Mouse (Mus musculus) forebrain, embryonic 11.5 days (tissue): ENCODE results near the gene Phxr2. TPM values are rescaled to one million over a fixed set of nuclear protein-coding genes. Genes with fewer than 3 reads are reported as not detected.

Experiments used
- ATAC-seq: fragments of 200-750 bp; cut with Nextera tagmentation; replicated peaks from 2 replicates; pipeline ENCODE4 v1.8.0; 2017; ENCODE audit warnings: moderate TSS enrichment; ENCODE audit not compliant: low FRiP score
- DNase-seq: peaks from one replicate; pipeline ENCODE4 v3.0.0-alpha.2; 2017; ENCODE audit warnings: low spot score
- H3K27ac ChIP-seq: fragments of 300-500 bp; sonication (generic); 2 replicates; pipeline ENCODE4 v1.5.1; 2014; ENCODE audit warnings: low read depth, low read length
- H3K27me3 ChIP-seq: fragments of 300-500 bp; sonication (generic); 2 replicates; pipeline ENCODE4 v1.6.1; 2014; ENCODE audit warnings: mild to moderate bottlenecking, low read length, mixed read lengths; ENCODE audit not compliant: control insufficient read depth, insufficient read depth
- H3K36me3 ChIP-seq: fragments of 300-500 bp; sonication (generic); 2 replicates; pipeline ENCODE4 v1.6.1; 2014; ENCODE audit warnings: mild to moderate bottlenecking, low read length, moderate library complexity, mixed read lengths; ENCODE audit not compliant: control insufficient read depth, insufficient read depth
- H3K4me1 ChIP-seq: fragments of 300-500 bp; sonication (generic); replicated peaks from 2 replicates; pipeline ENCODE4 v1.6.1; 2014; ENCODE audit warnings: low read length, mixed read lengths; ENCODE audit not compliant: control insufficient read depth, insufficient read depth
- H3K4me2 ChIP-seq: fragments of 300-500 bp; sonication (generic); 2 replicates; pipeline ENCODE4 v1.6.1; 2014; ENCODE audit warnings: low read depth, mild to moderate bottlenecking, low read length, moderate library complexity, mixed read lengths; ENCODE audit not compliant: severe bottlenecking
- H3K4me3 ChIP-seq: fragments of 300-500 bp; sonication (generic); 2 replicates; pipeline ENCODE4 v1.5.1; 2014; ENCODE audit warnings: low read depth, low read length
- H3K9ac ChIP-seq: fragments of 300-500 bp; sonication (generic); 2 replicates; pipeline ENCODE4 v1.6.1; 2014; ENCODE audit warnings: low read length
- H3K9me3 ChIP-seq: fragments of 300-500 bp; sonication (generic); 2 replicates; pipeline ENCODE4 v1.6.1; 2016; ENCODE audit warnings: low read length, mixed read lengths; ENCODE audit not compliant: control insufficient read depth
- WGBS: fragments of 180-500 bp; shearing (Covaris S2); extraction: QIAGEN DNeasy Blood & Tissue Kit; methylation state at CpG from one replicate; pipeline ENCODE4 v1.1.7; 2014; 5-methylcytosine and 5-hydroxymethylcytosine counted together
- polyA plus RNA-seq: library from polyadenylated mRNA; unstranded; fragments of >200 nt; fragmentation: Nextera tagmentation; extraction: Ambion mirVana; gene quantifications from 2 replicates; pipeline ENCODE4 v1.2.1, GENCODE M21; 2014

The Phxr2 gene
- polyA plus RNA-seq, 1 experiment from 2014 or later: not detected

GRCm38 (mm10) chr10:99113533-99113932 is 12.6 kb downstream of the Phxr2 start:
- Histone ChIP-seq H3K9me3 (no peaks in the 10 kb centered on the region), H3K4me2 (no peak overlapping the region), H3K4me1 (peaks cover 2% of the 10 kb centered on the region; the same call in 1 of the 2 replicates), H3K27ac (no peak overlapping the region), H3K4me3 (no peak overlapping the region), H3K27me3 (no peaks in the 10 kb centered on the region), H3K36me3 (peaks cover 3% of the 10 kb centered on the region; the same call in 1 of the 2 replicates), H3K9ac (no peak overlapping the region)
- 63% methylated on average over 3 of the region's 3 CpGs for WGBS
- ATAC-seq (no peak), DNase-seq (no peak)

- Histone ChIP-seq H3K4me2 (peak overlapping the region; percentile 85), H3K4me1 (peaks cover 2% of the 10 kb centered on the region; the same call in 1 of the 2 replicates), H3K27me3 (no peaks in the 10 kb centered on the region), H3K27ac (no peak overlapping the region), H3K9ac (peak overlapping the region; percentile 89), H3K4me3 (peak overlapping the region; percentile 89), H3K36me3 (peaks cover 3% of the 10 kb centered on the region; the same call in 1 of the 2 replicates), H3K9me3 (no peaks in the 10 kb centered on the region)
- ATAC-seq (no peak), DNase-seq (no peak)
- WGBS: 36% methylated on average over 12 of the region's 12 CpGs
Measured at GRCm38 (mm10) chr10:99108431-99108982, 17.6 kb downstream of the Phxr2 start.

DNA sequence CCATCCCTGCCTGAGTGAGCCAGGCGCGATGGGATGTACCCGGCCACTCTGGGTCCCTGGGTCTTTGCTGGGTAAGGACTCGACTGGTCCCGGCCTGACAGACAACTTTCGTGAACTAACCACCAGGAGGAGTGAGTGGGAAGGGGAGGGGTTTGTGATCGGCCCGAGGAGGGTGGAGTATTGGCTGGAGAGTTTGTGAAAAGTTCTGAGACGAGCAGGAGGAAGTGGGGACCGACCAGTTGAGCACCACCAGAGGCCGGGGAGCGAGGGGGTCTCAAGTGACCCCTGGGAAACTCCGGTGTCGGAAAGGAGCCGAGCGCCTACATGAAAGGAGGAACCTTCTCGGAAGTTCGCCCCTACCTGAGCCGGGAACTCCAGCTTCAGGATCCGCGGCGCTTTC is 18.2 kb downstream of the Phxr2 start, which contains the start of gene Galnt4:
TSS of gene Galnt4 (plus strand) at position 196 of the 400 bp plus-strand sequence.
- H3K4me1 ChIP-seq: peaks cover 2% of the 10 kb centered on the region; the same call in 1 of the 2 replicates
- peak within 1 kb of the TSS; percentile 89 for H3K9ac ChIP-seq
- peak within 1 kb of the TSS; percentile 80 for H3K27ac ChIP-seq
- H3K4me3 ChIP-seq: peak within 1 kb of the TSS; percentile 89
- peaks cover 3% of the 10 kb centered on the region; the same call in 1 of the 2 replicates for H3K36me3 ChIP-seq
- H3K4me2 ChIP-seq: peak within 1 kb of the TSS; percentile 85
- peak; percentile 83 for ATAC-seq
- peak; percentile 87 for DNase-seq
- WGBS: 0% methylated on average over 22 of the region's 22 CpGs
- H3K9me3 ChIP-seq: no peaks in the 10 kb centered on the region
- H3K27me3 ChIP-seq: no peaks in the 10 kb centered on the region

DNA sequence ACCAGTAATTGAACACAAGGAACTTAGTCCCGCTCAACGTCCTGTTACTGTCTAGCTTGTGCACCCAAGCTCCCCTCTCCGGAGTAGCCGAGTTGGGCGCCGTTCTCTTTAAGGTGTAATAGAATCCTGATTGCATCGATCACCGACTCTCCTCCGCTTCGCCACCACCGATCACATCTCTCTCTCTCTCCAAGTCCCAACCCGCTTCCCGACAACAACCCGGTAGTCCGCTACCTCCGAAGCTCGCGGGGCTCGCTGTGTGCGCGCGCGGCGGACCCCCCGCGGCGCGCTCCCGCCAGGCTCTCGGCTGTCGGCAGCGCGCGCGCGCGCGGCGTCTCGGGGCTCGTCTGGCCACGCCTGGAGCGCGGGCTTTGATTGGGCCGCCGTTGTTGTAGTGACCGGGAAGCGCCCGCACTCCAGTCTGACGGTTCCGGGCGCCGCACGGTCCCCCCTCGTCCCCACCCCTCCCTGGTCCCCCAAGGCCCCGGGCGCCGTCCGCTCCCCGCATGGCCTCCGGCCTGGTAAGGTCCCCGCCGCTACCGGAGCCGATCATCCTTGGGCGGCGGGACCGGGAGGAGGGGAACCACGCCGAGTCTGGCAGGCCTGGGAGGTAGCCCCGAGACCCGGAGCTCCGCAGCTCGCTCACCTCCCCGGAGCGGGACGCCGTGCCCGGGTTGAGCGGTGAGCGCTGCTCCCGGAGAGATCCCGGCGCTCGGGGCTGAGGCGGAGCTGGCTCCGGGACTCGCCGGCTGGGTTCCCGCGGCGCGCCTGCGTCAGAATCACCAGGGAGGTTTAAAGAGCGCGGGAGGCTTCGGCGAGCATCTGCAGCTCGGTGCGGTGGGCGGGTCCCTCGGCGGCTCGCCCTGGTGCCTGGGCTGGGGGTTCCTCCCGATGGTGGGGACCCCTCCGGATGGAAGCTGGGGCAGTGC is 19.2 kb downstream of the Phxr2 start, which contains the start of gene Poc1b:
TSS of gene Poc1b (plus strand) at position 334 of the 929 bp plus-strand sequence.
- DNase-seq (peak; percentile 94), ATAC-seq (peak; percentile 95)
- no peaks in the 10 kb centered on the region for H3K27me3 ChIP-seq
- H3K4me1 ChIP-seq: peaks cover 2% of the 10 kb centered on the region; the same call in 1 of the 2 replicates
- under 1% methylated on average over 92 of the region's 106 CpGs for WGBS
- H3K4me3 ChIP-seq: peak within 1 kb of the TSS; percentile 89
- peak within 1 kb of the TSS; percentile 80 for H3K27ac ChIP-seq
- peaks cover 3% of the 10 kb centered on the region; the same call in 1 of the 2 replicates for H3K36me3 ChIP-seq
- peak within 1 kb of the TSS; percentile 89 for H3K9ac ChIP-seq
- no peaks in the 10 kb centered on the region for H3K9me3 ChIP-seq
- peak within 1 kb of the TSS; percentile 85 for H3K4me2 ChIP-seq

DNA sequence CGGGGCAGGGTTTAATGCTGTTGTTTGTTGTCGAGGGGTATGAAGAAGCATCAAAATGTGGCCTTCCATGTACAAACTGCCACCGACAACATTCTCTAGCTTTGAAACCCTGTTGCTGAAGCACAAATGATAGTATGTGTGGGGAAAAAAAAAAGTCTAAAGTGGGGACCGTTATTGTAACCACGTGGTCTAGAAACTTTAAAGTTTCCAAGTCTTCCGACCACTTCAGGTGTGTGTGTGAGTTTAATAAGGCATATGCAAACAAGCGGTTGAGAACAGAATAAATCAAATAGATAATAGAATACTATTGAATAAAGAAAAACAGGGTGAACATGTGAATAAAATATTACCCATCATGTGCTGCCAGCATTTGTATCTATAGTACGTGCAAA is 19.8 kb downstream of the Phxr2 start:
- peaks cover 2% of the 10 kb centered on the region; the same call in 1 of the 2 replicates for H3K4me1 ChIP-seq
- ATAC-seq (no peak), DNase-seq (no peak)
- 35% methylated on average over 8 of the region's 8 CpGs for WGBS
- peaks cover 3% of the 10 kb centered on the region; the same call in 1 of the 2 replicates for H3K36me3 ChIP-seq
- H3K9me3 ChIP-seq: no peaks in the 10 kb centered on the region
- H3K4me3 ChIP-seq: peak overlapping the region; percentile 89
- peak overlapping the region; percentile 85 for H3K4me2 ChIP-seq
- H3K27ac ChIP-seq: peak overlapping the region; percentile 80; the same call in 1 of the 2 replicates
- no peaks in the 10 kb centered on the region for H3K27me3 ChIP-seq
- H3K9ac ChIP-seq: peak overlapping the region; percentile 89

GRCm38 (mm10) chr10:99105522-99105921 is 20.6 kb downstream of the Phxr2 start:
- Histone ChIP-seq H3K36me3 (peaks cover 3% of the 10 kb centered on the region; the same call in 1 of the 2 replicates), H3K4me2 (no peak overlapping the region), H3K27ac (no peak overlapping the region), H3K9me3 (no peaks in the 10 kb centered on the region), H3K4me1 (peaks cover 2% of the 10 kb centered on the region; the same call in 1 of the 2 replicates), H3K27me3 (no peaks in the 10 kb centered on the region), H3K4me3 (peak overlapping the region; percentile 89; the same call in 1 of the 2 replicates), H3K9ac (no peak overlapping the region)
- no peak for DNase-seq
- WGBS: 86% methylated on average over 3 of the region's 3 CpGs
- ATAC-seq: no peak

DNA sequence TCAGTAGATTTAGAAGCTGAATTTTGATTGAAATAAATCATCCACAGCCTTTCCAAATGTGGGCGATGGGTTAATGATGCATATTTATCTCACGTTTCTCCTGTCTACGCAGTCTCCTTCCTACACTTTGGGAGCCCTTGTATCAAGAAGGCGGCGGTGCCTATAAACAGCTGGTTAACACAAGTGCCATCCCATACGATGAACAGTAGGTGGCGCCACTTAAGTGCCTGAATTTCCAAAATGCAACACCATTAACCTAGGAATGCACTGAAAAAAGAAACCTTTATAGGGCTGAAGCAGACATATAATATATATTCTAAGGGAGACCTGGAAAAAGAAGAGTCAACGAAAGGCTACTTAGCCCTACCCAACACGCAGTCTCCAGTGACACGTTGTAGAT is 28.8 kb downstream of the Phxr2 start:
- Histone ChIP-seq H3K9me3 (no peaks in the 10 kb centered on the region), H3K4me3 (no peak overlapping the region), H3K27ac (no peak overlapping the region), H3K36me3 (no peaks in the 10 kb centered on the region), H3K4me2 (no peak overlapping the region), H3K4me1 (no peaks in the 10 kb centered on the region), H3K27me3 (no peaks in the 10 kb centered on the region), H3K9ac (no peak overlapping the region)
- 76% methylated on average over 10 of the region's 10 CpGs for WGBS
- DNase-seq (no peak), ATAC-seq (no peak)

DNA sequence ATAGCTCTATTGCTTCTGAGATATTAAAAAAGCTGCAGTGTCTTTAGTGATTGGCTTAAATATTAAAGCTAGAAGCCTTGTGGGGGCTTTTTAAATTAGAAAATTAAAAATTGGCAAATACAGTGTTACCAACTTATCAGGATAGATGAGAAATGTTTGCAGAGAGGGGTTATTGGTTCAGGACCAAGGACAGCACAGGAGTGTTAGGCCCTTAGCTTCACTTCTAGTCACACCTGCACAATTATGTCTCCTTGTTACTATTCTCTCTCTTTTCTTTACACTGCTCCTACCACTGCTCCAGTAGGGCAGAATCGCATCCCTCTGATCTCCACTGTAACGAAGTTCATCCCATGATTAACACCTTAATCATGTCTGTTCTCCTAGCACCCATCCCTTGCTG is 31.0 kb downstream of the Phxr2 start:
- no peak overlapping the region for H3K4me3 ChIP-seq
- H3K4me2 ChIP-seq: no peak overlapping the region
- WGBS: 85% methylated on average over 2 of the region's 2 CpGs
- DNase-seq (no peak), ATAC-seq (no peak)
- H3K9me3 ChIP-seq: no peaks in the 10 kb centered on the region
- no peaks in the 10 kb centered on the region for H3K36me3 ChIP-seq
- H3K9ac ChIP-seq: no peak overlapping the region
- no peaks in the 10 kb centered on the region for H3K27me3 ChIP-seq
- no peaks in the 10 kb centered on the region for H3K4me1 ChIP-seq
- no peak overlapping the region for H3K27ac ChIP-seq
